Mouse (Mus musculus) liver, embryonic 14.5 days (tissue): Measurements from ENCODE around the gene Edil3.
"Not testable (repeated sequence)": the region's sequence is repeated elsewhere in the genome, so short reads cannot be mapped to it uniquely, and the experiment has no call there.

ENCODE experiments used
- CTCF ChIP-seq: IDR thresholded peaks from 2 replicates; pipeline ENCODE4 v1.5.1; 2016; ENCODE audit warnings: antibody characterized with exemption, low read depth, control low read depth
- EP300 ChIP-seq: IDR thresholded peaks from 2 replicates; pipeline ENCODE4 v1.6.1; 2016; ENCODE audit warnings: antibody characterized with exemption, low read depth

- TF ChIP-seq CTCF, EP300: not testable (repeated sequence)
Observed at GRCm38 (mm10) chr13:89070132-89070531, 248.9 kb downstream of the Edil3 start.
